9 mouse cellular contexts compared by ENCODE assay signal in genomic region chr14:21136906-21137305, GRCm38 (mm10).
A peak's percentile ranks its signal among the peaks of the same experiment; 100 is the strongest.
DNase-seq lines count a peak whose midpoint lies in the region; ATAC-seq and TF ChIP-seq lines count a peak whose summit lies in the region.
"Had no signal": no experiment of that assay in that cellular context is flagged by ENCODE, and none has a peak within 500 bp of the region (broad histone marks: within the 10 kb centered on the region; RNA-seq: fewer than 3 reads in every experiment).

No protein-coding gene starts in this region.

- peak; percentile 60; the same call in 1 of the 2 replicates for TF ChIP-seq CTCF in bone marrow, adult 2 months (IDR thresholded peaks at IDR 0.05; ENCODE audit: control insufficient read depth, insufficient read depth, low read length)
- no peak for TF ChIP-seq CTCF in thymus, adult 2 months (IDR thresholded peaks at IDR 0.05; ENCODE audit: borderline replicate concordance, control insufficient read depth, extremely low read depth, insufficient read depth, low read length, poor library complexity)

- no peaks in the 10 kb centered on the region for H3K4me1 ChIP-seq in bone marrow, adult 2 months (ENCODE audit: control insufficient read depth, insufficient read depth, low read length)
- H3K4me1 ChIP-seq in embryonic facial prominence, embryonic 10.5 days, result no peaks in the 10 kb centered on the region
- no peaks in the 10 kb centered on the region for H3K4me1 ChIP-seq in midbrain, embryonic 15.5 days
- no peaks in the 10 kb centered on the region for H3K4me1 ChIP-seq in thymus, adult 2 months (replicated peaks; ENCODE audit: control insufficient read depth, insufficient read depth, low read length)

- peak; percentile 51 for DNase-seq in urinary bladder, postnatal 14 days (ENCODE audit: low spot score)
- DNase-seq in urinary bladder, postnatal 10 days (ENCODE audit: low spot score), result no peak
- DNase-seq in embryonic facial prominence, embryonic 10.5 days (ENCODE audit: low spot score), result peak; percentile 59
- peak; percentile 42 to 49 for DNase-seq in heart, postnatal 36 days
- DNase-seq in left cerebral cortex, adult 18-20 months (ENCODE audit: low spot score in 2 of 2), result peak; percentile 70 to 77
- DNase-seq in thymus, adult 2 months, result peak; percentile 57

- TF ChIP-seq POLR2A in bone marrow, adult 2 months (IDR thresholded peaks at IDR 0.05; ENCODE audit: borderline replicate concordance, control insufficient read depth, low read depth, low read length), result no peak
- TF ChIP-seq POLR2A in thymus, adult 2 months (IDR thresholded peaks at IDR 0.05; ENCODE audit: control insufficient read depth, extremely low read depth, insufficient read depth, low read length, poor library complexity), result no peak

- no peak overlapping the region for H3K27ac ChIP-seq in bone marrow, adult 2 months (ENCODE audit: control insufficient read depth, insufficient read depth, low read depth, low read length, poor library complexity)
- no peak overlapping the region for H3K27ac ChIP-seq in embryonic facial prominence, embryonic 10.5 days (replicated peaks)
- H3K27ac ChIP-seq in midbrain, embryonic 15.5 days, result no peak overlapping the region
- H3K27ac ChIP-seq in thymus, adult 2 months (ENCODE audit: control insufficient read depth, insufficient read depth, low read length), result no peak overlapping the region
- H3K27ac ChIP-seq: heart, embryonic 13.5 days had no signal

- H3K4me3 ChIP-seq in bone marrow, adult 2 months (replicated peaks; ENCODE audit: control insufficient read depth, low read depth, low read length), result no peak overlapping the region
- H3K4me3 ChIP-seq in embryonic facial prominence, embryonic 10.5 days, result no peak overlapping the region
- H3K4me3 ChIP-seq in midbrain, embryonic 15.5 days, result no peak overlapping the region
- H3K4me3 ChIP-seq in thymus, adult 2 months (ENCODE audit: control insufficient read depth, insufficient read depth, low read length), result no peak overlapping the region
- H3K4me3 ChIP-seq: heart, embryonic 13.5 days had no signal

- ATAC-seq in midbrain, embryonic 15.5 days (replicated peaks), result peak; percentile 81; the same call in 1 of the 2 replicates

- H3K9me3 ChIP-seq in embryonic facial prominence, embryonic 10.5 days, result no peaks in the 10 kb centered on the region
- no peaks in the 10 kb centered on the region for H3K9me3 ChIP-seq in midbrain, embryonic 15.5 days
- H3K9me3 ChIP-seq: heart, embryonic 13.5 days had no signal

- WGBS in bone marrow, adult 2 months, result 66% methylated on average over 1 of the region's 1 CpGs
- 36% methylated on average over 1 of the region's 1 CpGs for WGBS in embryonic facial prominence, embryonic 10.5 days
- WGBS in midbrain, embryonic 15.5 days, result 30% methylated on average over 1 of the region's 1 CpGs
- 70% methylated on average over 1 of the region's 1 CpGs for WGBS in thymus, adult 2 months

- H3K27me3 ChIP-seq in embryonic facial prominence, embryonic 10.5 days (replicated peaks; ENCODE audit: low read depth, poor library complexity, severe bottlenecking), result no peaks in the 10 kb centered on the region
- no peaks in the 10 kb centered on the region for H3K27me3 ChIP-seq in midbrain, embryonic 15.5 days (replicated peaks)
- H3K27me3 ChIP-seq in thymus, adult 2 months (ENCODE audit: control insufficient read depth, insufficient read depth, low read length), result no peaks in the 10 kb centered on the region
- H3K27me3 ChIP-seq: heart, embryonic 13.5 days had no signal

- H3K4me2 ChIP-seq in midbrain, embryonic 15.5 days, result no peak overlapping the region
- H3K4me2 ChIP-seq: heart, embryonic 13.5 days had no signal

- no peak overlapping the region for H3K9ac ChIP-seq in midbrain, embryonic 15.5 days
- H3K9ac ChIP-seq: heart, embryonic 13.5 days had no signal

- H3K36me3 ChIP-seq in embryonic facial prominence, embryonic 10.5 days (replicated peaks), result no peaks in the 10 kb centered on the region
- H3K36me3 ChIP-seq in midbrain, embryonic 15.5 days (replicated peaks), result no peaks in the 10 kb centered on the region
- H3K36me3 ChIP-seq in thymus, adult 2 months (ENCODE audit: control insufficient read depth, insufficient read depth, low read length), result no peaks in the 10 kb centered on the region
- H3K36me3 ChIP-seq: heart, embryonic 13.5 days had no signal

- intact Hi-C loops in heart, postnatal 36 days (cut with DNase I), result loop anchor here (1.0 to 5.0 kb wide), 4 partner anchors 360 to 710 kb away; partner anchors contain the start of gene Comtd1
